Mouse (Mus musculus) spleen, adult 2 months (tissue): ENCODE results near the gene 1700030J22Rik.

ENCODE experiments used
- CTCF ChIP-seq: fragments of 200-500 bp; IDR thresholded peaks from 2 replicates; pipeline ENCODE4 v1.5.1; 2011; ENCODE audit warnings: mild to moderate bottlenecking, inconsistent platforms; ENCODE audit not compliant: insufficient read depth, insufficient read length, insufficient replicate concordance; ENCODE audit errors: extremely low read depth
- POLR2A ChIP-seq: fragments of 200-500 bp; IDR thresholded peaks from 2 replicates; pipeline ENCODE4 v1.6.1; 2011; ENCODE audit warnings: low read depth, low read length, inconsistent platforms

- TF ChIP-seq POLR2A (no peak), CTCF (no peak)
These were observed 3.2 kb downstream of the 1700030J22Rik start for GRCm38 (mm10) chr8:116975606-116976005.
